Mouse (Mus musculus) adrenal gland, postnatal 10 days (tissue): ENCODE data around the gene Vmn1r104. TPM values are rescaled to one million over a fixed set of nuclear protein-coding genes. Genes with fewer than 3 reads are reported as not detected.
"Not testable (repeated sequence)": the region's sequence is repeated elsewhere in the genome, so short reads cannot be mapped to it uniquely, and the experiment has no call there.

Source experiments
- DNase-seq: peaks from one replicate; pipeline ENCODE4 v3.0.0; 2021; ENCODE audit warnings: mixed read lengths
- long read RNA-seq, 2 experiments: library from polyadenylated mRNA; stranded (forward); transcript quantifications; one replicate each; pipeline ENCODE4 v2.0.0; 2021
- total RNA-seq, 2 experiments: library from RNA; stranded (reverse); gene quantifications; 2 replicates each; pipeline ENCODE4 v1.2.3; 2021

Vmn1r104 gene
- not detected for total RNA-seq
- long read RNA-seq, experiment 1 = 0 reads
- long read RNA-seq, experiment 2 = 0 reads

GRCm38 (mm10) chr7:20533537-20533936, at the start of gene Vmn1r104:
TSS of gene Vmn1r104 (plus strand) at chr7:20533837.
- not testable (repeated sequence) for DNase-seq

GRCm38 (mm10) chr7:20510434-20510833, 23.2 kb upstream of the Vmn1r104 start, which contains the start of gene Vmn1r103:
TSS of gene Vmn1r103 (minus strand) at chr7:20510534.
- DNase-seq = not testable (repeated sequence)

- DNase-seq = not testable (repeated sequence)
These were observed 12.0 kb downstream of the Vmn1r104 start, which contains the start of gene Gm5726 for GRCm38 (mm10) chr7:20545657-20546056. TSS of gene Gm5726 (minus strand) at chr7:20545757.

- not testable (repeated sequence) for DNase-seq
These were observed 42.5 kb downstream of the Vmn1r104 start, which contains the start of gene Gm4141 for GRCm38 (mm10) chr7:20576141-20576540. TSS of gene Gm4141 (minus strand) at chr7:20576241.

Other genes with a start within 250 kb of the Vmn1r104 start
- gene Gm4133, start 199.8 kb upstream of the Vmn1r104 start, total RNA-seq = not detected
- not detected for gene Gm5728, start 158.4 kb upstream of the Vmn1r104 start, total RNA-seq
- gene Vmn1r100, start 115.9 kb upstream of the Vmn1r104 start, total RNA-seq = not detected
- not detected for gene Vmn1r101, start 91.2 kb upstream of the Vmn1r104 start, total RNA-seq
- gene Gm10670, start 58.9 kb upstream of the Vmn1r104 start, total RNA-seq = not detected
- not detected for gene Vmn1r103, start 23.3 kb upstream of the Vmn1r104 start, total RNA-seq
- gene Gm5726, start 11.9 kb downstream of the Vmn1r104 start, total RNA-seq = not detected
- not detected for gene Gm4141, start 42.4 kb downstream of the Vmn1r104 start, total RNA-seq
- gene Gm4513, start 65.2 kb downstream of the Vmn1r104 start, total RNA-seq = not detected
- not detected for gene Vmn1r107, start 135.1 kb downstream of the Vmn1r104 start, total RNA-seq
- gene Vmn1r111, start 169.4 kb downstream of the Vmn1r104 start, total RNA-seq = not detected
- not detected for gene Gm10668, start 196.8 kb downstream of the Vmn1r104 start, total RNA-seq
- gene Vmn1r112, start 237.3 kb downstream of the Vmn1r104 start, total RNA-seq = not detected